Mouse (Mus musculus) intestine, postnatal 0 days (tissue): ENCODE results near the gene Epb41l2. TPM values are rescaled to one million over a fixed set of nuclear protein-coding genes. Genes with fewer than 3 reads are reported as not detected.

Experiments used
- ATAC-seq: fragments of 200-750 bp; cut with Nextera tagmentation; 2 replicates; pipeline ENCODE4 v1.8.0; 2017; ENCODE audit warnings: mild to moderate bottlenecking, moderate TSS enrichment, moderate library complexity
- H3K27ac ChIP-seq: fragments of 300-500 bp; sonication (generic); 2 replicates; pipeline ENCODE4 v1.5.1; 2014; ENCODE audit warnings: mild to moderate bottlenecking, low read depth, low read length, moderate library complexity
- H3K27me3 ChIP-seq: fragments of 300-500 bp; sonication (generic); replicated peaks from 2 replicates; pipeline ENCODE4 v1.6.1; 2014; ENCODE audit warnings: low read length, mixed read lengths; ENCODE audit not compliant: control insufficient read depth, insufficient read depth
- H3K36me3 ChIP-seq: fragments of 300-500 bp; sonication (generic); 2 replicates; pipeline ENCODE4 v1.6.1; 2014; ENCODE audit warnings: mild to moderate bottlenecking, moderate library complexity; ENCODE audit not compliant: control insufficient read depth, insufficient read depth
- H3K4me1 ChIP-seq: fragments of 300-500 bp; sonication (generic); replicated peaks from 2 replicates; pipeline ENCODE4 v1.6.1; 2014; ENCODE audit warnings: antibody characterized with exemption, low read length, mixed read lengths; ENCODE audit not compliant: control insufficient read depth, insufficient read depth
- H3K4me2 ChIP-seq: fragments of 300-500 bp; sonication (generic); replicated peaks from 2 replicates; pipeline ENCODE4 v1.6.1; 2014; ENCODE audit warnings: low read depth, mild to moderate bottlenecking, moderate library complexity
- H3K4me3 ChIP-seq: fragments of 300-500 bp; sonication (generic); 2 replicates; pipeline ENCODE4 v1.5.1; 2014; ENCODE audit warnings: low read depth, low read length
- H3K9ac ChIP-seq: fragments of 300-500 bp; sonication (generic); 2 replicates; pipeline ENCODE4 v1.6.1; 2014; ENCODE audit warnings: mild to moderate bottlenecking, low read depth, low read length
- H3K9me3 ChIP-seq: fragments of 300-500 bp; sonication (generic); 2 replicates; pipeline ENCODE4 v1.6.1; 2016; ENCODE audit warnings: mixed run types; ENCODE audit not compliant: control insufficient read depth
- CTCF ChIP-seq: sonication (generic); IDR thresholded peaks from 2 replicates; pipeline ENCODE4 v1.5.1; 2016; ENCODE audit warnings: low read depth, mild to moderate bottlenecking, control low read depth, antibody characterized with exemption, moderate library complexity
- WGBS: fragments of 180-500 bp; shearing (Covaris S2); extraction: QIAGEN DNeasy Blood & Tissue Kit; methylation state at CpG from one replicate; pipeline ENCODE4 v1.1.7; 2014; 5-methylcytosine and 5-hydroxymethylcytosine counted together
- polyA plus RNA-seq: library from polyadenylated mRNA; unstranded; fragments of >200 nt; fragmentation: Nextera tagmentation; extraction: Ambion mirVana; gene quantifications from 2 replicates; pipeline ENCODE4 v1.2.1, GENCODE M21; 2015

Gene Epb41l2
- polyA plus RNA-seq, 1 experiment from 2014 or later = 13.8 TPM

GRCm38 (mm10) chr10:25434358-25435044, 74.9 kb downstream of the Epb41l2 start:
- no peak for TF ChIP-seq CTCF
- peaks cover 16% of the 10 kb centered on the region for H3K4me1 ChIP-seq
- no peaks in the 10 kb centered on the region for H3K9me3 ChIP-seq
- 20% methylated on average over 13 of the region's 13 CpGs for WGBS
- peak overlapping the region; percentile 47 for H3K4me2 ChIP-seq
- no peak overlapping the region for H3K4me3 ChIP-seq
- ATAC-seq = peak; percentile 62
- peak overlapping the region; percentile 41; the same call in 1 of the 2 replicates for H3K27ac ChIP-seq
- no peaks in the 10 kb centered on the region for H3K36me3 ChIP-seq
- no peak overlapping the region for H3K9ac ChIP-seq
- no peaks in the 10 kb centered on the region for H3K27me3 ChIP-seq

GRCm38 (mm10) chr10:25436703-25437401, 77.3 kb downstream of the Epb41l2 start:
- H3K4me1 ChIP-seq = peaks cover 16% of the 10 kb centered on the region

GRCm38 (mm10) chr10:25437586-25438298, 78.1 kb downstream of the Epb41l2 start:
- no peak overlapping the region for H3K4me2 ChIP-seq
- no peaks in the 10 kb centered on the region for H3K36me3 ChIP-seq
- TF ChIP-seq CTCF = no peak
- no peak overlapping the region for H3K9ac ChIP-seq
- no peak overlapping the region for H3K4me3 ChIP-seq
- H3K27ac ChIP-seq = no peak overlapping the region
- no peaks in the 10 kb centered on the region for H3K27me3 ChIP-seq
- H3K4me1 ChIP-seq = peaks cover 13% of the 10 kb centered on the region
- no peak for ATAC-seq
- WGBS = 91% methylated on average over 6 of the region's 6 CpGs
- H3K9me3 ChIP-seq = no peaks in the 10 kb centered on the region

More at GRCm38 (mm10) chr10:25436703-25437401, 77.3 kb downstream of the Epb41l2 start:
- H3K4me3 ChIP-seq = no peak overlapping the region
- H3K9me3 ChIP-seq = no peaks in the 10 kb centered on the region
- TF ChIP-seq CTCF = no peak
- H3K36me3 ChIP-seq = no peaks in the 10 kb centered on the region
- H3K27me3 ChIP-seq = no peaks in the 10 kb centered on the region
- no peak overlapping the region for H3K27ac ChIP-seq
- ATAC-seq = no peak
- H3K9ac ChIP-seq = no peak overlapping the region
- no peak overlapping the region for H3K4me2 ChIP-seq
- 89% methylated on average over 6 of the region's 6 CpGs for WGBS

- no peak overlapping the region for H3K9ac ChIP-seq
- no peak overlapping the region for H3K4me2 ChIP-seq
- H3K9me3 ChIP-seq = no peaks in the 10 kb centered on the region
- H3K4me3 ChIP-seq = no peak overlapping the region
- no peak overlapping the region for H3K27ac ChIP-seq
- no peaks in the 10 kb centered on the region for H3K27me3 ChIP-seq
- ATAC-seq = no peak
- peaks cover 10% of the 10 kb centered on the region for H3K4me1 ChIP-seq
- 77% methylated on average over 8 of the region's 8 CpGs for WGBS
- no peaks in the 10 kb centered on the region for H3K36me3 ChIP-seq
- no peak for TF ChIP-seq CTCF
Observed at GRCm38 (mm10) chr10:25438299-25438680, 78.7 kb downstream of the Epb41l2 start.

GRCm38 (mm10) chr10:25439163-25439562, 79.6 kb downstream of the Epb41l2 start:
- Histone ChIP-seq H3K27me3 (no peaks in the 10 kb centered on the region), H3K27ac (no peak overlapping the region), H3K9ac (no peak overlapping the region), H3K4me2 (no peak overlapping the region), H3K9me3 (no peaks in the 10 kb centered on the region), H3K4me1 (peaks cover 10% of the 10 kb centered on the region), H3K36me3 (peaks cover 7% of the 10 kb centered on the region; the same call in 1 of the 2 replicates), H3K4me3 (no peak overlapping the region)
- TF ChIP-seq CTCF = no peak
- 60% methylated on average over 4 of the region's 4 CpGs for WGBS
- ATAC-seq = no peak

GRCm38 (mm10) chr10:25439856-25440255, 80.3 kb downstream of the Epb41l2 start:
- WGBS = 82% methylated on average over 3 of the region's 3 CpGs
- Histone ChIP-seq H3K27me3 (no peaks in the 10 kb centered on the region), H3K4me2 (no peak overlapping the region), H3K4me1 (peaks cover 5% of the 10 kb centered on the region; the same call in 1 of the 2 replicates), H3K27ac (no peak overlapping the region), H3K9me3 (no peaks in the 10 kb centered on the region), H3K9ac (no peak overlapping the region), H3K36me3 (peaks cover 7% of the 10 kb centered on the region; the same call in 1 of the 2 replicates), H3K4me3 (no peak overlapping the region)
- no peak for ATAC-seq
- no peak for TF ChIP-seq CTCF
